Mouse (Mus musculus): Measurements from ENCODE around the gene Nphp4. TPM values are rescaled to one million over a fixed set of nuclear protein-coding genes. Genes with fewer than 3 reads are reported as not detected.

Nphp4 gene
- polyA plus RNA-seq (2014; fragmentation: Nextera tagmentation; extraction: Ambion mirVana), result 2.5 and 4.0 TPM in 2 replicates

DNA sequence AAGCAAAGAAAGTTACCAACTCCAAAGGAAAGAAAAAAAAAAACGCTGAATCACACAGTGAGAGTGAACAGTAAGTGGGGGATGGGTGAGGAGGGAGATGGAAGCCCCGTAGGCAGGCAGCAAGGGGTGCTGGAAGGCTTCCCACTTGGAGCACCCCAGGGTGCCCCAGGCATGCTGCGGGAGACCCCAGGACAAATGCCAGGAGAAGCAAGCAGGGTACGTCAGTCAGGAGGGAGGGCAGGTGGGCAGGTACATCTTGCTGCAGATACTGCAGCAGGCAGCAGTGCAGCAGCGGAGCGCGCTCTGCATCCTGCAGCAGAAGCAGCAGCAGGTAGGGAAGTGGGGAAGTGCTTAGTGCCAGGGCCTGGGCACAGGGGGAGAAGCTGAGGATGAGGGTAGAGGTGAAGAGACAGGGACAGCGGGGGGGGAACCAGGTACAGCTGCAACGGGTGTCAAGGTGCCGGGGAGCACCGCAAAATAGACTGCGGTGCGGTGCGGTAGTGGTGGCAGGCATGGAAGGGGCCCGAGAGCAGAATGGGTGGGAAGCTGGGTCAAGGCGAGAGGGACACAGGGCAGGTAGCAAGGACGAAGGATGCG lies at the start of gene Nphp4:
Nphp4 (plus strand) TSS at position 280 of the 597 bp plus-strand sequence.
- Histone ChIP-seq H3K4me3 (ENCODE audit: low read depth, low read length) (peak within 1 kb of the TSS; percentile 74), H3K9ac (replicated peaks; ENCODE audit: low read depth, low read length) (peak within 1 kb of the TSS; percentile 42; the same call in 1 of the 2 replicates), H3K36me3 (ENCODE audit: control insufficient read depth, insufficient read depth, low read length) (no peaks in the 10 kb centered on the region), H3K4me1 (ENCODE audit: control insufficient read depth, insufficient read depth, low read length) (peaks cover 5% of the 10 kb centered on the region; the same call in 1 of the 2 replicates), H3K27ac (ENCODE audit: low read length) (no peak within 1 kb of the TSS), H3K27me3 (ENCODE audit: control insufficient read depth, insufficient read depth, low read length) (no peaks in the 10 kb centered on the region), H3K9me3 (ENCODE audit: control insufficient read depth, low read depth, low read length) (peaks cover 2% of the 10 kb centered on the region; the same call in 1 of the 2 replicates), H3K4me2 (replicated peaks; ENCODE audit: low read depth, low read length) (peak within 1 kb of the TSS; percentile 85)
- WGBS, result 3% methylated on average over 18 of the region's 18 CpGs
- no peak; the same call in 1 of the 2 replicates for ATAC-seq (ENCODE audit: insufficient number of reproducible peaks, insufficient read depth, low FRiP score, low read depth)

DNA sequence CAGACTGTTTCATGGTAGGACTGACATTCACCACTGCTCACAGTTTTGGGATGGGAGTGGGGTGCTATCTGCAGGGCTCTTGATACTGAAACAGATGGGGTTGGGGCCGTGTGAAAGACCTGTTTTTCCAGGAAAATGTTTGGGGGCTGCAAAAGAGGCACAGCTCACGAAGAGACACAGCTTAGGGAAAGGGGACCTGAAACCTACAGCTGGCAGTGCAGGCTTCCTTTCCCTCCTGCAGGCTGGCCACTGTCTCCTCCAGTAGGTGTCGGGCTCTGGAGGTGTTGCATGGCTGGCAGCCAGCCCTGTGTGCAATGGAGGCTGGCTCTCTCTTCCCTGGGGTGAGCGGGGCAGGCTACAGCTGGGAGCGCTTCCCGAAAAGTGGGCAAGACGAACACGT lies 48.2 kb upstream of the Nphp4 start:
- H3K27me3 ChIP-seq (ENCODE audit: control insufficient read depth, insufficient read depth, low read length), result no peaks in the 10 kb centered on the region
- no peak overlapping the region for H3K4me2 ChIP-seq (replicated peaks; ENCODE audit: low read depth, low read length)
- no peak for ATAC-seq (ENCODE audit: insufficient number of reproducible peaks, insufficient read depth, low FRiP score, low read depth)
- H3K4me3 ChIP-seq (ENCODE audit: low read depth, low read length), result no peak overlapping the region
- no peak overlapping the region for H3K9ac ChIP-seq (replicated peaks; ENCODE audit: low read depth, low read length)
- H3K9me3 ChIP-seq (ENCODE audit: control insufficient read depth, low read depth, low read length), result no peaks in the 10 kb centered on the region
- no peaks in the 10 kb centered on the region for H3K36me3 ChIP-seq (ENCODE audit: control insufficient read depth, insufficient read depth, low read length)
- 59% methylated on average over 8 of the region's 8 CpGs for WGBS
- no peak overlapping the region for H3K27ac ChIP-seq (ENCODE audit: low read length)
- no peaks in the 10 kb centered on the region for H3K4me1 ChIP-seq (ENCODE audit: control insufficient read depth, insufficient read depth, low read length)

DNA sequence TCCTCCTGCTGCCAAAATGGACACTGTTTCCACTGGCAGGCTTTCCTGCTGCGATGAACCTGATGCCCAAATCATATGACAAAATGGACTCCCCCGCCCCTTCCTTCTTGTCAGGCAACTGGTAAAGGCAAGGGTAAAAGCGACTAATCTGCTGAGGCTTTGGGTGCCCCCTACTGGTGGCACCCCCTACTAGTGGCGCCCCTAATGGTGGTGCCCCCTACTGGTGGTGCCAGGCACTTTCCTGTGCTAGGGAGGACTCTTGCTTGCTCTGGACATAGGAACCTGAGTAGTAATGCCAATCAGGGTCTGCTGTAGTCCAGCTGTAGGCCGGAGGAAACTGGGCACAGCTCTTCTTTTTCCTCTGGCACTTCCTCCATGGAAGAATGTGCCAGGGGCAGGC lies 44.2 kb upstream of the Nphp4 start:
- no peak for ATAC-seq (ENCODE audit: insufficient number of reproducible peaks, insufficient read depth, low FRiP score, low read depth)
- Histone ChIP-seq H3K36me3 (ENCODE audit: control insufficient read depth, insufficient read depth, low read length) (no peaks in the 10 kb centered on the region), H3K4me3 (ENCODE audit: low read depth, low read length) (no peak overlapping the region), H3K4me1 (ENCODE audit: control insufficient read depth, insufficient read depth, low read length) (no peaks in the 10 kb centered on the region), H3K27me3 (ENCODE audit: control insufficient read depth, insufficient read depth, low read length) (no peaks in the 10 kb centered on the region), H3K9ac (replicated peaks; ENCODE audit: low read depth, low read length) (no peak overlapping the region), H3K27ac (ENCODE audit: low read length) (no peak overlapping the region), H3K9me3 (ENCODE audit: control insufficient read depth, low read depth, low read length) (no peaks in the 10 kb centered on the region), H3K4me2 (replicated peaks; ENCODE audit: low read depth, low read length) (no peak overlapping the region)
- WGBS, result 59% methylated on average over 5 of the region's 5 CpGs

DNA sequence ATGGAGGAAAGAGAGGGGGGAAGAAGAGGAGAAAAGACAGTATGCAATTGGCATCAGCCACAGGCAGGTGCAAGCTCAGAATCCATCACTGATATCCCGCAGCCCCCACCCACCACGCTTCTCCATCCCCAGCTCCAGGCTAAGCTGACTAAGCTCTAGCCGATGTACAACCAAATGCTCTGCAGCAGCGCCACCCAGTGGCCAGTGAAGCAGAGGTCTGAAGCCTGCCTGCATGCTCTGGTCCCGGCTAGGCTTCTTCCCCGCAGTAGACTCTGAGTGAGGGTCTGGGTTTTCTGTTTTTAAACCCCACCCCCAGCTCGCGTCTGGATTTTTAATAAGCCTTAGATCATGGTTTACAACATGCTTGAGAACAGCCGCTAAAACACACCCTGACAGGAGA lies 41.7 kb upstream of the Nphp4 start:
- Histone ChIP-seq H3K9ac (replicated peaks; ENCODE audit: low read depth, low read length) (no peak overlapping the region), H3K4me3 (ENCODE audit: low read depth, low read length) (no peak overlapping the region), H3K4me2 (replicated peaks; ENCODE audit: low read depth, low read length) (peak overlapping the region; percentile 31), H3K9me3 (ENCODE audit: control insufficient read depth, low read depth, low read length) (no peaks in the 10 kb centered on the region), H3K27me3 (ENCODE audit: control insufficient read depth, insufficient read depth, low read length) (no peaks in the 10 kb centered on the region), H3K4me1 (ENCODE audit: control insufficient read depth, insufficient read depth, low read length) (no peaks in the 10 kb centered on the region), H3K36me3 (ENCODE audit: control insufficient read depth, insufficient read depth, low read length) (no peaks in the 10 kb centered on the region), H3K27ac (ENCODE audit: low read length) (no peak overlapping the region)
- peak; percentile 82 for ATAC-seq (ENCODE audit: insufficient number of reproducible peaks, insufficient read depth, low FRiP score, low read depth)
- 2% methylated on average over 9 of the region's 9 CpGs for WGBS

DNA sequence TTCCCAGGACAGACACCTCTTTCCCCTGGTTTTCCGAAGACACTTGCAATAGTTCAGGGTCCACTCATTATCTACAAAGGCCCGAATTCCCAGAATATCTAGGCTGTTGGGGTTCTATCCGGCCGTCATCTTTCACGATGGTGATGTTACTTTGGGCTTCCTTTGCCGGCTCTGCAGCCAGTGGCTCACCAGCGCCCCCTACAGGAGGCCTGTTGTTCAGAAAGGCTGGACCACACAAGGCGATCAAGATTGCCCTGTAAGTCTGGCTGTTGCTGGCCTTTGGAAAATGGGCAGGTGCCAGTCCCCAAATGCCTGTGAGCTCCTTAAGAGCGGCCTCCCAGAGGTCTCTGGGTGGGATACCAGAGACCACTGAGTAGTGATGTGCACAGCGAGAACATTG lies 41.3 kb upstream of the Nphp4 start:
- no peak for ATAC-seq (ENCODE audit: insufficient number of reproducible peaks, insufficient read depth, low FRiP score, low read depth)
- H3K4me3 ChIP-seq (ENCODE audit: low read depth, low read length), result no peak overlapping the region

DNA sequence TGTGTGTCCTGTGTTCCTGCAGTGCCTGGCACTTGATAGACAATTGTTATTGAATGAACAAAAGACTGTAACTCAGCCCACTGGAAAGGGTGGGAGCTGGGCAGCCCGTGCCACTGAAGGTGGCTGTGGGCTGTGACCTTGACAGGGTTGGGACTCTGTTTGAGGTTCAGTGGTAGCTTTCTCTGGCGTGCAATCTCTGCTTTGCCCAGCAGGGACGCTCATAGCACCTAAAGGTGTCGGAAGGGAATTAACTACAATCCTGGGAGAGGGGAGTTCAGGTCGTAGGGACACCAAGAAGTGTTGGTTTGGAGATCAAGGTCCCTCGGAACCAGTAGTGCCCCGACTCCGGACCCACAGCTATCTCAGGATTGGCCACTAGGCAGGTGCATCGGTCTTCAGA lies 35.6 kb upstream of the Nphp4 start:
- ATAC-seq (ENCODE audit: insufficient number of reproducible peaks, insufficient read depth, low FRiP score, low read depth), result no peak
- H3K4me3 ChIP-seq (ENCODE audit: low read depth, low read length), result no peak overlapping the region
- H3K36me3 ChIP-seq (ENCODE audit: control insufficient read depth, insufficient read depth, low read length), result no peaks in the 10 kb centered on the region
- WGBS, result 57% methylated on average over 9 of the region's 9 CpGs
- H3K27ac ChIP-seq (ENCODE audit: low read length), result no peak overlapping the region
- no peaks in the 10 kb centered on the region for H3K9me3 ChIP-seq (ENCODE audit: control insufficient read depth, low read depth, low read length)
- H3K9ac ChIP-seq (replicated peaks; ENCODE audit: low read depth, low read length), result no peak overlapping the region
- no peaks in the 10 kb centered on the region for H3K27me3 ChIP-seq (ENCODE audit: control insufficient read depth, insufficient read depth, low read length)
- no peaks in the 10 kb centered on the region for H3K4me1 ChIP-seq (ENCODE audit: control insufficient read depth, insufficient read depth, low read length)
- no peak overlapping the region for H3K4me2 ChIP-seq (replicated peaks; ENCODE audit: low read depth, low read length)

More for the DNA sequence above, 41.3 kb upstream of the Nphp4 start:
- WGBS, result 10% methylated on average over 10 of the region's 10 CpGs
- H3K27ac ChIP-seq (ENCODE audit: low read length), result no peak overlapping the region
- no peaks in the 10 kb centered on the region for H3K36me3 ChIP-seq (ENCODE audit: control insufficient read depth, insufficient read depth, low read length)
- H3K9ac ChIP-seq (replicated peaks; ENCODE audit: low read depth, low read length), result no peak overlapping the region
- no peaks in the 10 kb centered on the region for H3K27me3 ChIP-seq (ENCODE audit: control insufficient read depth, insufficient read depth, low read length)
- no peaks in the 10 kb centered on the region for H3K4me1 ChIP-seq (ENCODE audit: control insufficient read depth, insufficient read depth, low read length)
- H3K4me2 ChIP-seq (replicated peaks; ENCODE audit: low read depth, low read length), result peak overlapping the region; percentile 31
- no peaks in the 10 kb centered on the region for H3K9me3 ChIP-seq (ENCODE audit: control insufficient read depth, low read depth, low read length)

DNA sequence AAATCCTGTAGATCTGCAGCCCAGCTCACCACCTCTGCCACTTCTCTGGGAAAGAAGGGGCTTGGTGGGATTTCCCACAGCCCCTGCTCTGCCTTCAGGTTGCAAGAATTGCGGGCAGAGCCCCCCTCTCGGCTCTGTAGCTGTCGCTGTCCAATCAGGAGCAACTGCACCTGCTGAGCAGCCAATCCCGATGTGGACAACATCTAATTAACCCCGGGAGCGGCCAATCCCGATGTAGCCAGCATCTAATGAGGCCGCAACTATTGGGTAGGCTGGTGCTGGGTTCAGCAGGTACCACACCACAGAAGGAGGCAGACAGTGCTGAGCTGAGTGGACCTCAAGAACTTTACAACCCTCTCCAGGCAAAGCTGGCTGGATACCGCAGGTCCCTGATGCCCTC lies 35.0 kb upstream of the Nphp4 start:
- Histone ChIP-seq H3K36me3 (ENCODE audit: control insufficient read depth, insufficient read depth, low read length) (no peaks in the 10 kb centered on the region), H3K4me3 (ENCODE audit: low read depth, low read length) (no peak overlapping the region), H3K9ac (replicated peaks; ENCODE audit: low read depth, low read length) (no peak overlapping the region), H3K4me1 (ENCODE audit: control insufficient read depth, insufficient read depth, low read length) (no peaks in the 10 kb centered on the region), H3K27me3 (ENCODE audit: control insufficient read depth, insufficient read depth, low read length) (no peaks in the 10 kb centered on the region), H3K4me2 (replicated peaks; ENCODE audit: low read depth, low read length) (no peak overlapping the region), H3K9me3 (ENCODE audit: control insufficient read depth, low read depth, low read length) (no peaks in the 10 kb centered on the region), H3K27ac (ENCODE audit: low read length) (no peak overlapping the region)
- WGBS, result 37% methylated on average over 9 of the region's 9 CpGs
- ATAC-seq (ENCODE audit: insufficient number of reproducible peaks, insufficient read depth, low FRiP score, low read depth), result no peak

DNA sequence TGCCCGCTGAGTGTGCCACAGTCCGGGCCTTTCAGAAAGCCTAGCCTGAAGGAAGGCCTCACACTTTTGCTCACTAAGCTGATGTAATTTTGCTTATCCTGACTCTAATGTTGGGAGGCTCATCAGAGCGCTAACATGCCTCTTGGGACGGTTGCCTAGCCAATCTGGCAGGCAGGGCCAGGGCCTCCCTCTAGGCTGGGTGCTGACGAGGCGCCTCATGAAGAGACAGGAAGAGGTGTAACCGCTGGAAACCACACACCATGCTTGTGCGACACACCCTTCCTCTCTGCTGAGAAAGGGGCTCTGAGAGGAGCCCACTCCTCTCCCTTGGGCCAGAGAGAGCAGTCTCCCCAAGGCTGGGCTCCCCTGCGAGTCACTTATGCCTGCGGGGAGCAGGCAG lies 30.3 kb upstream of the Nphp4 start:
- Histone ChIP-seq H3K4me1 (ENCODE audit: control insufficient read depth, insufficient read depth, low read length) (no peaks in the 10 kb centered on the region), H3K4me3 (ENCODE audit: low read depth, low read length) (no peak overlapping the region), H3K9me3 (ENCODE audit: control insufficient read depth, low read depth, low read length) (no peaks in the 10 kb centered on the region), H3K27me3 (ENCODE audit: control insufficient read depth, insufficient read depth, low read length) (no peaks in the 10 kb centered on the region), H3K27ac (ENCODE audit: low read length) (no peak overlapping the region), H3K9ac (replicated peaks; ENCODE audit: low read depth, low read length) (no peak overlapping the region), H3K4me2 (replicated peaks; ENCODE audit: low read depth, low read length) (no peak overlapping the region), H3K36me3 (ENCODE audit: control insufficient read depth, insufficient read depth, low read length) (no peaks in the 10 kb centered on the region)
- ATAC-seq (ENCODE audit: insufficient number of reproducible peaks, insufficient read depth, low FRiP score, low read depth), result no peak
- 79% methylated on average over 10 of the region's 10 CpGs for WGBS
